Mouse (Mus musculus) Patski (cell line): ENCODE measurements around the gene Gp9. TPM values are rescaled to one million over a fixed set of nuclear protein-coding genes. Genes with fewer than 3 reads are reported as not detected.
"Not testable (repeated sequence)": the region's sequence is repeated elsewhere in the genome, so short reads cannot be mapped to it uniquely, and the experiment has no call there.

Experiments
- ATAC-seq: fragments of 100-300 bp; one replicate; pipeline ENCODE4 v1.8.0; 2021
- CTCF ChIA-PET: fragments of 350-600 bp; sonication (Branson Sonifier 250); formaldehyde crosslinking; loops from one replicate; lab custom pipeline; 2022; ENCODE audit warnings: inconsistent platforms; lab: Charles Lee
- POLR2A ChIA-PET: fragments of 350-600 bp; sonication (Branson Sonifier 250); formaldehyde crosslinking; loops from one replicate; lab custom pipeline; 2022; ENCODE audit warnings: antibody characterized with exemption, inconsistent platforms; lab: Charles Lee
- DNase-seq: peaks from one replicate; pipeline ENCODE4 v3.0.0-alpha.2; 2011; ENCODE audit warnings: low read depth, low spot score
- H3K27me3 ChIP-seq: fragments of 371-371 bp; one replicate; pipeline ENCODE4 v1.5.1; 2021
- CTCF ChIP-seq: fragments of 100-300 bp; IDR thresholded peaks from one replicate; pipeline ENCODE4 v1.5.1; 2021
- in situ Hi-C: fragments of 300-500 bp; cut with MboI; formaldehyde crosslinking; loops from 3 replicates; pipeline ENCODE4 v1.11.1; 2018; ENCODE audit warnings: low pct_unique_long_range_greater_than_20kb, mixed read lengths
- polyA plus RNA-seq: library from polyadenylated mRNA; unstranded; gene quantifications from one replicate; pipeline ENCODE4 v1.2.3, GENCODE M21; 2021

The Gp9 gene
- polyA plus RNA-seq, 1 experiment from 2014 or later = not detected

DNA sequence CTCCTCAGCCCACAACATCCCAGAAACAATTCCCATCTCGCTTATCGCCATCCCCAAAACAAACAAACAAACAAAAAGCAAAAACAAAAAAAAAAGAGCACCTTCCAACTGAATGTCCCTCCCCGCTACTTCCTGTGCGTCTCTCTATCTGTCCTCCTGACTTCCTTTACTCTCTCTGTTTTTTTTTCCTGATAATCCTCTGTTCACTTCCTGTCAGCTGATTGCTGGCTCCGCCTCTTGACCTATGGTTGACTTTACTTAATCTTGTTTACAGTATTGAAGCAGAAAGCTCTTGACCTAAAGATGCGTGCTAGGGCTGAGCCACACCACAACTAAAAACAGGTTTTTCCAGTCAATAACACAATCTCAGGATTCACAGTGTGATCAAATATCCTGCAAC lies 29.3 kb upstream of the Gp9 start:
- DNase-seq = no peak
- CTCF ChIA-PET = no interaction called here

DNA sequence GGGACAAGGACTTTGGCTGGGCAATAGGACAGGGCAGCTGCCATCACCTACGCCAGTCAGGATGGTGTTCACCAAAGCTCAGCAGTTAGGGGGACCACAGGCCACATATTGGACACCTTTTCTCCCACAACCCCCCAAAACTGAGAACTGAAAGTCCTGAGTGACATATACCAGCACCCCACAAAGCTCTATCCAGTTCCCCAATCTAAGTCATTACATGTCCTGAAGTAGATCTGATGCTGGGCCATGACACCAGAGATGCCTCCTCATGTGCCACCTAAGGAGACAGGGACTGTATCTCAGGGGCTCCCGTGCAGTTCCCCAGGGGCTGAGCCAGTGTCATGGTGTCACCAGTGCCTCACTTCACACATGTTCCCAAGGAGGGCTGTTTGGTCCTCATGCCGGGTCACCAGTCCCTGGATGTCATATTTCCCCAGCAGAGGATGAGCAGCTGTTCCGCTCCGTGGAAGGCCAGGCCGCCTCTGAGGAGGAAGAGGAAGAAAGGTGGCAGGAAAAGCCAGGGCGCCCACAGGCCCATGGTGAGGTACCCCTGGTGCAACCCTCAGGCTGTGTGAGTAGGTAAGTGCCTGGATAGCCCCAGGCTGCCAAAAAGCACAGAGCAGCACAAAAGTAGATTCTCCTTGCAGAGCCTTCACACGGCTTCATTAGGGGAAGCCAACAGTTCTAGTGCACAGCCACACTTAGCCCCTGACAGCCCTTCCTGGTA lies 27.5 kb upstream of the Gp9 start:
- no peak for ATAC-seq
- TF ChIP-seq CTCF = no peak
- ChIA-PET CTCF (no interaction called here), POLR2A (no interaction called here)
- DNase-seq = no peak
- in situ Hi-C loops = no loop called here
- peaks cover 9% of the 10 kb centered on the region for H3K27me3 ChIP-seq

More for the DNA sequence above, 29.3 kb upstream of the Gp9 start:
- POLR2A ChIA-PET = no interaction called here
- peaks cover 9% of the 10 kb centered on the region for H3K27me3 ChIP-seq
- no peak for ATAC-seq
- in situ Hi-C loops = no loop called here
- no peak for TF ChIP-seq CTCF

DNA sequence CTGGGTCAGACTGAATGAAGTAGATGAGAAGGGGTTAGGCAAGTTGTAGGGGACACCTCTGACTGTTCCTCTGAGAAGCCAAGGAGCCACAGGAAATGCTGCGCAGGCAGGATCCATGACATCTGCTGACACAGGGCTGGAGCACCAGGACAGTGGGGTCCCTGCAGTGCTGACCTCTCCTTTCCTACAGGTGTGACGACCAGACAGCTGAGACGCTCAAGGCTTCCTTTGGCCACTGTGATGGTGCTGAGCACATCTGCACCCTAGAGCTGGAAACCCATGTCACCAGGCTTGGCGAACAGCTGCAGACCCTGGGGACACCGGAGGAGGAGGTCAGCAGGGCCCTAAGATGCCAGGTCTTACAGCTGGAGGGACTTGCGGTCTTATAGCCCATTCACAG lies 26.3 kb upstream of the Gp9 start:
- POLR2A ChIA-PET = no interaction called here
- in situ Hi-C loops = no loop called here
- DNase-seq = no peak
- no peak for TF ChIP-seq CTCF
- no peak for ATAC-seq
- H3K27me3 ChIP-seq = peaks cover 9% of the 10 kb centered on the region
- CTCF ChIA-PET = no interaction called here

DNA sequence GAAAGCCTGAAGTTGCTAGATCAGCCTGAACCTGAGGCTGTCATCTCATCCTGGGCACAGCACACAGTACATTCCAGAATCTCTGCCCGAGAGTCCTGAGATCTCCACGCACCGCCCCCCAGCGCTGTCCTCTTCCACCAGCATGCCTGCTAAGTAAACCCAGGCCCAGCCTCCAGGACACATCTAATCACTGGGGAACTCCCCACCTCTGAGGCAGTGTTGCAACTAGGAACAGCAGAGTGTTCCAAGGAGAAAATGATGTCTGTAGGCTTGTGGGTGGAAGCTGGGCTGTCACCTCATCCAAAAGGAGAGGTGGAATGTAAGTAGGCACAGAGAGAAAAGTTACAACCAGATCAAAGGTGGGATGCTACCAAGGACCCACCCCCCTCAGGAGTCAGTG lies 22.7 kb upstream of the Gp9 start:
- in situ Hi-C loops = no loop called here
- ATAC-seq (no peak), DNase-seq (no peak)
- peaks cover 9% of the 10 kb centered on the region for H3K27me3 ChIP-seq
- no peak for TF ChIP-seq CTCF
- ChIA-PET POLR2A (interaction anchor here (0.6 kb wide), 1 partner anchor 663 kb away, joined by 3 read pairs; no protein-coding TSS in a partner anchor), CTCF (no interaction called here)

DNA sequence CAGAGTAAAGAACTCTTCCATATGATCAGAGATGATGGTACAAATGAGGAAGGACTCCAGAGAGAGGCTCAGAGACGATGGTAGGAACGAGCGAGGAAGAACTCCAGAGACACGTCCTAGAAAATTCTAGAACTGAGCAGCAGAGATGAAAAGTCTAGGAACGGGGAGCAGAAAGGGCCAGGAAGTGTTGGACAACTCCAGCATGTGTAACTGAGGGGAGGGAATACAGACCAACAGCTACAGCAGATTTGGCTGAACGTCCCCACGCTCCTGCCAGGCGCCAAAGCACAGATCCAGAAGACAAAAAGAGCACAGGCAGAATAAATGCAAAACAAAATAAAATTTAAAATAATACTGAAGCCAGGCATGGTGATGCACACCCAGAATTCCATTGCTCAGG lies 21.0 kb upstream of the Gp9 start:
- no peak for TF ChIP-seq CTCF
- CTCF ChIA-PET = no interaction called here
- ATAC-seq (no peak), DNase-seq (no peak)
- H3K27me3 ChIP-seq = peaks cover 1% of the 10 kb centered on the region
- in situ Hi-C loops = no loop called here
- POLR2A ChIA-PET = no interaction called here

DNA sequence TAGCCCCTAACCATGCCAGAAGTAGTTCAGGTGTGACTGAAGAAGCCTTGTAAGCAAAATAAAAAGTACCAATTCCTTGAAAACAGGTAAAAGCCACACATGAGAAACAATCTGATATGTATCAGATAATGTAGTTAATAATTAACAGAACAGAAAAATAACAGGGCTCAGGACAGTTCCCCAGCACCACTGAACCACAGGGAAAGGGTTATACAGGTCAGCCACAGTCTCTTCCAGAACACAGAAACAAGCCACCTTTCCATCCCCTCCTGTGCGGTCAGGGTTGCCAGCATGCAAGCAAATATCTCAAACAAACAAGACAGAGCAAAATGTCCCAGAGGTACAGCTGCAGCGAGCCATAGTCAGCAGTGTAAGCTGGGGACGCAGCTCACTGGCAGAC lies 18.5 kb upstream of the Gp9 start:
- in situ Hi-C loops = no loop called here
- no peaks in the 10 kb centered on the region for H3K27me3 ChIP-seq
- POLR2A ChIA-PET = no interaction called here
- no peak for DNase-seq
- CTCF ChIA-PET = no interaction called here
- no peak for ATAC-seq
- TF ChIP-seq CTCF = no peak

DNA sequence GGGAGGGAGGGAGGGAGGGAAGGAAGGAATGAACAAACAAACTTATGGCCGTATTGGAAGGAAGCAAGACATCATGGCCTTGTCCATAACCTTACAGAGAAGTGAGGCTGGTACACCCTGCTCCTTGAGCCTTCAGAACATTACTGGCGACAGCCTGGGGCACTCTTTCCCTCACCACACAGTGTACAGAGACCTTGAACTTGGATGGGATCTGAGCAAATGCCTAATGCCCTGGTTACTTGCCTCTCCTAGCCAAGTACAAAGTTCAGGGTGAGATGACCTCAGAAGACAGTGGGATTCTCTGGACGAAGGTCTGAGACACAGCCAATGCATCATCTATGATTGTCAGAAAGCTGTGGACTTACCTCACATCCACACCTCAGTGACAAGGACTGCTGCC lies 18.0 kb upstream of the Gp9 start:
- in situ Hi-C loops = no loop called here
- no peak for DNase-seq
- no peak for TF ChIP-seq CTCF
- H3K27me3 ChIP-seq = no peaks in the 10 kb centered on the region
- ATAC-seq = no peak
- ChIA-PET CTCF (no interaction called here), POLR2A (no interaction called here)

DNA sequence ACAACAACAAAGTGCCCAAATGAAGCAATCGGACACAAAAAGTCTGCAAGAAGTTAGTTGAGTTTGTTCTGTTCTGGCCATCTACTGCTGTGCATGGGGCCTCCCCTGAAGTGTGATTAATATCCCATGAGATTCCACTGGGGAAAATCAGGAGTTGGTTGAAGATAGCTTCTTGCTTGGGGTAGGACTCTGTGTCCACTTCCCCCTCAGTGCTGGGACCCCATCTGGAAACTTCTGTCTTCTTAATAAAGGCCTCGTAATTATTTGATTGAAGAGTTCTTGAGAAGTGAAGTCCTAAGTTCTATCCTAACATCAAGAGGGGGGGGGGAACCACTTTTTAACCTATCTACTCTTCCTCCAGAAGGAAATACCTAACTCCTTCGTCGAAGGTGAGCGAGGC lies 15.7 kb upstream of the Gp9 start:
- in situ Hi-C loops = no loop called here
- no peaks in the 10 kb centered on the region for H3K27me3 ChIP-seq
- POLR2A ChIA-PET = interaction anchor here (1.3 kb wide), 1 partner anchor 9 kb away, joined by 3 read pairs; no protein-coding TSS in a partner anchor
- DNase-seq (no peak), ATAC-seq (no peak)
- CTCF ChIA-PET = no interaction called here
- TF ChIP-seq CTCF = no peak

DNA sequence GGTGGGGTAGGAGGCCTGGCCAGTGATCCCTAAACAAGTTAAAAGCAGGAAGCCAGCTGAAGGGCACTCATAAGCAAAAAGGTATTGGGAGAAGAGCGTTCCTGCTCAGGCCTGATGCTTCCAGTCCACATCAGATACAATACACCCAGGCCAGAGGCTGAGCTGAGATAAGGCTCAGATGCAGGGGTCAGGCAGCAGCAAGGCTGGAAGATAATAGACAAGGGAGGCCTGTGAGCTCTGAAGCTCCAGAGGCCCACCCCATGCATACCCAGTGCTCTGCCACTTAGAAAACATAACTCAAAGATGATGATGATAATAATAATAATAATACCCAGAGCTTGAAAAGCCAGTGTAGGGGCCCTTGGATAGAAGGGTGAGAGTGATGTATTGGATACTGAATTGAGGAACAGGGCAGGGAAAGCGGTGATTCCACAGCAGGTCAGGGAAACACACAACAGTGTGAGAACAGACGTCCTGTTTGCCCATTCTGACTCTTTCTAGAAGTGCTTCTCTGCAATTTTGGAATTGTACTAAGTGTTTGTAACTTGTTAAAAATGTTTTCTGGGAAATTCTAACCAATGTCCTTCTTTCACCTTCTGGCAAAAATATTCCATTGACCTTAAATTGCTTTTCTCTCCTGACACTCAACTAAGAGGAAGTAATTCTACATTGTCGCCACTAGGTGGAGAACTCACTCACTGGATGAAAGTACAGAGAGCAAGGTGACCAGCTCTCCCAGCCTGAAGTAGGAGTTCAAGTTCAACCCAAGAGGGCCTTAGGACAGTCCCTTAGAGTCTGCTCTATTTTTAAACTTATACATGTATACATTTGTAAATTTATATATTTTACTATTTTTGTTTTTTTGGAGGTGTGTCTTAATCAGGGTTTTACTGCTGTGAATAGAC lies 14.2 kb upstream of the Gp9 start:
- ATAC-seq (peak; percentile 39), DNase-seq (no peak)
- TF ChIP-seq CTCF = peak; percentile 72
- in situ Hi-C loops = no loop called here
- ChIA-PET CTCF (interaction anchor here (1.0 to 1.4 kb wide), 2 partner anchors 46 to 234 kb away, joined by 3 read pairs; no protein-coding TSS in a partner anchor), POLR2A (interaction anchor here (0.6 to 1.3 kb wide), 2 partner anchors 11 to 988 kb away, joined by 3 read pairs; no protein-coding TSS in a partner anchor)
- H3K27me3 ChIP-seq = no peaks in the 10 kb centered on the region

DNA sequence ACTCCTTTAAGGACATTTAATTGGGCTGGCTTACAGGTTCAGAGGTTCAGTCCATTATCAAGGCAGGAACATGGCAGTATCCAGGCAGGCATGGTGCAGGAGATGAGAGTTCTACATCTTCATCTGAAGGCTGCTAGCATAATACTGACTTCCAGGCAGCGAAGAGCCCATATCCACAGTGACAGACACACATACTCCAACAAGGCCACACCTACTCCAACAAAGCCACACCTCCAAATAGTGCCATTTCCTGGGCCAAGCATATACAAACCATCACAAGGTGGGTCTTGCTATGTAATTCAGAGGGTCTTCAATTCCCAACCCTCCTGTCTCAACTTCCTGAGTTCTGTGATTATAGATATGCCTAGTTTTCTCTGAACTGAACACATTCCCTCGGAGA lies 13.6 kb upstream of the Gp9 start:
- DNase-seq, ATAC-seq, H3K27me3 ChIP-seq, POLR2A ChIA-PET, in situ Hi-C loops: not testable (repeated sequence)
- CTCF ChIA-PET = interaction anchor here (1.0 to 1.4 kb wide), 2 partner anchors 45 to 234 kb away, joined by 3 read pairs; no protein-coding TSS in a partner anchor

DNA sequence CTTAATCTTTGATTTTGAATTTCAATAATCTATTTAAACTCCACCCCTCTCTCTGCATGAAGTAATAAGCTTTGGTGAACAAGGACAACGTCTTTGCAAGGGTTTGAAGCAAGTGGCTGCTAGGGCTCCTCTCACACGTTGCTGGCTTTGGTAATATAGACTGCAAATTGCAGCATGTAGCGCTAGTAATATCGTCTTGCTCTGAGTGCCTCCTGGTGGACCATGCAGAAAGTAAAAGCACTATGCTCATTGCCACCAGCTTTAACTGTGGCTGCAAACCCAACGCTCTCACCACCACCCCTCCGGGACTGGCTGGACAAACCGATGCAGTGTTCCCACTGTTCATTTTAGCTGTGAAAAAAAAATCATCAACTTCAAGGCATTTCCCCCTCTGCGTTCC lies 7.2 kb upstream of the Gp9 start:
- DNase-seq = no peak
- TF ChIP-seq CTCF = no peak
- ChIA-PET POLR2A (no interaction called here), CTCF (no interaction called here)
- peaks cover 9% of the 10 kb centered on the region for H3K27me3 ChIP-seq
- in situ Hi-C loops = no loop called here
- no peak for ATAC-seq
